Mouse (Mus musculus) thymus, postnatal 10 days (tissue): ENCODE measurements at regions not wholly inside any gene's neighbourhood (a gene's known extent, or its start where the extent isn't known, plus 50 kb on each side); places are given as distances from the start of the nearest gene placed in this dataset.
"Not testable (repeated sequence)": the region's sequence is repeated elsewhere in the genome, so short reads cannot be mapped to it uniquely, and the experiment has no call there.

Experiments
- DNase-seq, 2 experiments: peaks; one replicate each; pipeline ENCODE4 v3.0.0; 2021; ENCODE audit warnings: low spot score in 2 of 2

DNA sequence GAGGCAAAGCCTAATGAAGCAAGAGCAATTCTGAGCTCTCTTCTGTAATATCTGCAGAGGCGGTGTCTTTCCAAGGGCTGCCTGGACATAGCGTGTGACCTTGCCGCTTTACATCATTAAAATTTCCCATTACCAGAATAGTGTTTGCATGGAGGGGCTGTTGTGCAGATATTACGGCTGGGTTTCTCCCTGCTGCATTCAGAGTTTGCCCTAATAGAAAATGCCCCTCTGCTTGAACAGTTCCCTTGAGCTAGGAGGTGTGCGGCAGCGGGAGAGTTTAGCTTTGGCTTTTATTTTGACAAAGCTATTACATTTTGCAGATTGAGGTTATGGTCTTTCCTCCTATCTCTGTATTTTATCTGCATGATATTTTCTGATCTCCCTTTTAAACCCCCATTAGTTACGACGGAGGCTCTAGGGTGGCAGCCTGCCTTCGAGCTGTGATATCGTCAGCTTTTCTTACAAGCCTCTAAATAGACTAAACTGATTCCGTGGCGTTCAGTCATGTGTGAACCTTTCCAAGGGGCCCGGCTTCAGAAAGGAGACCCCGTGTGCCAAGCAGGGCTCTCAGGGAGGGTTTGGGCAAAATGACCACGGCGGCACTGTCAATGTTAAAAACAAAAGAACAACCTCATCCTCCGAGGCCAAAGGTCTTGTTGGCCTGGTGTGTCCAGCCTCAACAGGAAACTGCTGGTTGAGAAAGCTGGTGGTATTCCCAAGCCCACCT lies 182.2 kb upstream of the Pmfbp1 start:
- no peak for DNase-seq

DNA sequence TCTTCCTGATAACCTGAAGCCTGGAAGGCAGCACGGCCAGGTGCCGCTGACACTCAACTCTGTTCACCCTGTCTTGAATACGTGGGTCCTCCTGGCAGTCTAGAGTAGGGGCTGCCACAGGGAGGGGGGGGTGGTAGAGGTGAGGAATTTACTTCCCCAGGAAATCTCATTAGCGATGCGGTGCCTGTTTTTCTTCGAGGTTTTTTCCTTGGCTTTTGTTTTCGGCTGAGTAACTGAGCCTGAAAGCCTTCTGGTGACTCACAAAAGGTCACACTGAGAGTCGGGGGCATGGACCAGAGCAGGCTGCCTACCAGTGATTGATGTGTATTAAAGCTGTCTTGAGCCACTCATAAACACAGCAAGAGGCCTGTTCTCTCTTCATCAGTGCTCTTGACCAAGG lies 181.1 kb upstream of the Pmfbp1 start:
- DNase-seq = no peak

DNA sequence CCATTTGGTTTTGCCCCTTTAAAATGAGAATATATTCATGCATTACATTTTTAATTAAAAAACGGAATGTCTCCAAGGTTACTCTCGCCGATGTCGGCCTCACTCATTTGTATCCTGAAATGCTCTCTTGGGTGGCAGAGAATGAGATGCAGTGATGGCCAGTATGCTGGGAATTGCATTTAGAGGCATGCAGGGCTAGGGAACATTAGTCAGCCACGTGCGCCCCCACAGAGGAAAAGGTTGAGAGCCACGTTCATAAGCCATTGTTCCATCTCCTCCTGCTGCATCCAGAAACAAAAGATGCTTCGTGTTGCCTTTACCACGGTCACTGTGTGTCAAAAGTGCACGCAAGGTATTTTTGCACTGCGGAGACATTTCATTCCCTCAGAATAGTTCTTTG lies 172.9 kb upstream of the Pmfbp1 start:
- DNase-seq = no peak

DNA sequence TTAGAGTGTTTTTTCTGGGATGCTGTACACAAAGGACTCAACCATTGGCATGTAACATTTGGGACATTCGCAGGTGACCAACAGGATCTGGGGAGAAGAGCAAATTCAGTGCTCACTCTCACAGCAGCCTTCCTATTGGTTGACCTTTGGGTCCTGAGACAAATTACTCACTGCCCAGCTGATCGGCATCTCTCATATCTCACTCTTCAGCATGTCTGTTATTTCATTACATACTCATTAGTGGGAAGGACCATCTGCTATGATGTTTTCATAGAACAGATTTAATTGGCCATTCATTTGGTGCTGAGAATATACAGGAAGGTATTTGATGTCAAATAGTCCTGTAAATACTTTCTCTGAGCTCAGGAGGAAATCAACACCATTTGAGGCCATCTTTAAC lies 170.5 kb upstream of the Pmfbp1 start:
- DNase-seq = no peak

DNA sequence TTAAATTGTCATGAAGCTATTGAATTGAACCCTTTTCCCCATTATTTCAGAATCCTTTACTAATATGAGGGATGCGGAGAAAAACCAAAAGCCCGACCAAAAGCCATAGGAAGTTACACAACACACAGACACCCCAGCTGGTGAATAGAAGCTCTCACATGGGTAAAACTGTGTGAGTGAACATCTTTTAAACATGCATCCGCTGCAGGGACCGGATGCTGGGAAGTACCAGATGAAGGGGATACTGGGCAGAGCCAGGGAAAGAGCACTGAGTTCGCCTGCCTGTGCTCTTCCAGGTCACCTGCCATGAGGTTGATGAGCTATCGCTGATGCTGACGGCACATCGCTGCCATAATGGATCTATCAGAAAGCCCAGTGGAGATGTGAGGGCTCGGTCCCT lies 169.6 kb upstream of the Pmfbp1 start:
- no peak for DNase-seq

DNA sequence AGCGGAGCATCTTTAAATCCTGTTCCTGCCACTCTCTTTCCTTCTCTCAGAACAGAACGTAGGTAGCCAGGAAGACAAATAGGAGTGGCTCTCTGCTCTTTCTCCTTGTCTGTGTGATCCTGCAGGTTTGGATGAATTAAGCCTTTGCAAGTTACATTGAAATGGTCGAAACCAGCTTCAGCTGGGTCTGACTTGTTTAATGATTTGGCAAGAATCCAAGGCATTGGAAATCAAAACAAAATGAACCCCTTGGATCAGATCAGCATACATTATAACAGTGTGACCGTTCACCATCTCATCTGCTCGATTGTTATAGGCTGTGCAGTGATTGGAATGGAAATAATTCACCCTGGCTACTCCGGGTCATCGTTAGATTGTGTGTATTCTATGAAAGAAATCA lies 157.6 kb upstream of the Pmfbp1 start:
- no peak for DNase-seq

DNA sequence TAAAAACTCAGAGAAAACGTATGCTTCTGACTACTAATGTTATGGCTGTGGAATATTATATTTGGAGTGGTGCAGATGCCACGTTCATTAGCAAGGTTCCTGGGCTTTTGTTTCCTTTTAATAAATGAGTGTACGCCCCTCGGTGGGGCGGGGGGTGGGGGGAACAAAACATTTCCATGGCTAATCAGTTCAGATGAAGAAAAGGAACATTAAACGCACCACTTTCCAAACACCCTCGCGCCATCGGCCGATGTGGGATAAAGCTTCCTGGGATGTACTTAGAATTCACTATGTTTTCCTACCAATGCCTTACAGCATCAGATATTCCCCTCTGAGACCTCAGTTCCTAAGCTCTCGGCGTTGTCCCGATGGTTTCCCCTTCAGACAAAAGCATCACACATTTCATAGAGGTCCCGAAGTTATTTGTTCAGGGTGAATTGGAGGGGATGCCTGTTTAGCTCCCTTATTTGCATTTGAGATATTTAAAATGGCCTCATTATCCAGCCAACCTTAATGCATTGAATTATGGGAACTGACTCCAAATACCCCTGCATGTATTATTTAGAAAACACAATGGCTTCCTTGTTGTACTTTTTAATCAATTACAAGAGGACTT lies 155.5 kb upstream of the Pmfbp1 start:
- DNase-seq = no peak

DNA sequence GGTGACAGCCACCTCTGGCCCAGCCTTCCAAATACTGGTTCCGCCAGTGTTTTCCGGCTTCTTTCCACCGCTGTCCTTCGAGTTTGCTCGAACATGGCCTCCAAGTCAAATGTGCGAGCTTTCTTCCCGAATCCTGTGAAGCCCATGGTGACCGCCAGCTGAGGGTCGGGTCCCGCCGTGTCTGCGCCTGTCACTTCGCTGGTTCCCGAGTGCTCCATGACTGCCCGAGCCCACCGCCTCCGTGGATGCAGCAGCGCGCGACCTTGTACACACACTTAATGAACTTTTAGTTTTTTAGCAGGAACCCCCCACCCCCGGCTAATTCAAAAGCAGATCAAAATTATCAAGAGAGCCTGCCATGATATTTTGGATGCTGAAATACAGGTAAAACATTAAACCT lies 153.2 kb upstream of the Pmfbp1 start:
- not testable (repeated sequence) for DNase-seq

DNA sequence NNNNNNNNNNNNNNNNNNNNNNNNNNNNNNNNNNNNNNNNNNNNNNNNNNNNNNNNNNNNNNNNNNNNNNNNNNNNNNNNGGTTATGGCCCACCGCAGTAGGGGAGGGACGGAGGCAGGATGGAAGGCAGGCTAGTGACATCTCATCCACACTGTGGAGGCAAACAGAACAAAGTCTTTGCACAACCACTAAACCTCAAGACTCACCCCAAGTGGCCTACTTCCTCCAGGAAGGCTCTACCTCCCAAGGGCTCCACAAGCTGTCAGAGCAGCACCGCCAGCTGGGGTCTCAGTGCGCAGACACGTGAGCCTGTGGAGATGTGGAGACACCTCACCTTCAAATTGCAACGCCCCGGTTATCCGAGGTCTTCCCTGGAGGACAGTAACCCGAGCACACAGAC lies 138.7 kb upstream of the Pmfbp1 start:
- DNase-seq = no peak

DNA sequence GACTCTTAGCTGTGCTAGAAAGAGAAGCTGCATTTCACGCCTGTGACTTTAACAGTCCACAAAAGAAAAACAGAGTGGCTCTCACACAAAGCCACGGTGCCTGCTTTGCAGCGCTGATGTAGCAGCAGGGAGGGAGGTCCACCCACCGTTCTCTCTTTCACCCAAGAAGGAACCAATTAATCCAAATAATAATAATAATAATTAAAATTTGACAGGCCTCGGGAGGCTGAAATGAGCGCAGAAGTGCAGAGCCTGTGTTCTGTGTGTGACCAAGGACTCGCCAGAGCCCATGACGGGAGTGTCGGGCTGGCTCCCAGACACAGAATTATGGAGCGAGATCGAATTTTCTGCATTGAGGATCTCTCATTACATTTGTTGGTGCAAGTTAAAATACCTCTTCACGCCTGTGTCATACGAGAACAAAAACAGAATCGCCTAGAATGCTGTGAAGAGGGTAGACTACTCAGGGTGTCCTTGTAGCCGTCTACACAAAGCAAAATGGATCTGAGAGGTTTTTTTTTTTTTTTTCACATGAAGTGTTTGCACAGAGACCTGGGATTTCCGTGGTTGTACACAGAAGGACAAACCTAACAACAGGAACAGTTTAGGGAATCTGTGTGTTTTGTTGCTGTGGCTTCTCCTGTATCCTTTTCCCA lies 134.3 kb upstream of the Pmfbp1 start:
- no peak for DNase-seq

DNA sequence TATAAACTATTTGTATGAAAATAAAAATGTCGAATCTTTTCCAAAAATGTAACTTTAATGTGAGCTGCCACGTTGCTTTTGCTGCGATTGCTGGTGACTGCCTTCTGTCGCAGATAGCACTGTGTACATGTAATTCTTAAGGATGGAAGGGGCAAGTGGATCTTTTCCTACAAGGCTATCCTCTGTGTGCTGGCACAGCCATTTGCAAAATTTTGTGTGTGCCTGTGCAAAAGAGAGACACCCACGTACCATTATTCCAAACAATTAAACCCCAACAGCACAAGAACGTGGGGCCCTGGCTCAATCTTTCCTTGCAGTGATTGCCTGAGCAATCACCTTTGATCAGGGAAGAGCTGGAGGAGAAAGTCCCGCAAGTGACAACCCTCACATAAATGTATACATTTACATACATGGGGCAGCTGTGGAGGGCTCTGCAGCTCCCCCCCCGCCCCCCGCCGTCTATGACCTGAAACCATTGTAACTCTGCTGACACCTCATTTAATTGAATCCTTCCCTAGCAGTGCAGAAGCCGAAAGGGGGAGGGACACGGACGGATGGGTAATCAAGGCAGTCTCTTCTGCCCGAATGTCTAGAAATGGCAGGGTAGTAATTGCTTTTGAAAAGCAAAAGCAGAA lies 133.6 kb upstream of the Pmfbp1 start:
- DNase-seq = no peak

DNA sequence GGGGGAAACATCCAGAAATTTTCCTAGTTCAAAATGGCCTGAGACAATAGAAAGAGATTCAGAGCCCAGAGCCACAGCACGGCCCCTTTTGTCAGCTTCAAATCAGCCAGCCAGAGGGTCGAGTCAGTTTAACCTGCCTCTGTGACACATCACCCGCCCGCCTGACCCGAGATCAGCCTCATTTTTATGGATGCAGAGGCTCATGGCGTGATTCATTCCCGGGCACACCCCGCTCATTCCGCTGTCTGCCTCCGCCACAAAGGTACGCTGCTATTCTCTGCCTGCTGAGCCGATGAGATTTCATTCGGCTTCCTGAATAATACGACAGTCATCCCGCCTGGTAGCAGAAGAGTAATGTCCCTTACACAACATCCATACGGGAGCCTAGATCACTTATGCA lies 132.9 kb upstream of the Pmfbp1 start:
- no peak for DNase-seq

DNA sequence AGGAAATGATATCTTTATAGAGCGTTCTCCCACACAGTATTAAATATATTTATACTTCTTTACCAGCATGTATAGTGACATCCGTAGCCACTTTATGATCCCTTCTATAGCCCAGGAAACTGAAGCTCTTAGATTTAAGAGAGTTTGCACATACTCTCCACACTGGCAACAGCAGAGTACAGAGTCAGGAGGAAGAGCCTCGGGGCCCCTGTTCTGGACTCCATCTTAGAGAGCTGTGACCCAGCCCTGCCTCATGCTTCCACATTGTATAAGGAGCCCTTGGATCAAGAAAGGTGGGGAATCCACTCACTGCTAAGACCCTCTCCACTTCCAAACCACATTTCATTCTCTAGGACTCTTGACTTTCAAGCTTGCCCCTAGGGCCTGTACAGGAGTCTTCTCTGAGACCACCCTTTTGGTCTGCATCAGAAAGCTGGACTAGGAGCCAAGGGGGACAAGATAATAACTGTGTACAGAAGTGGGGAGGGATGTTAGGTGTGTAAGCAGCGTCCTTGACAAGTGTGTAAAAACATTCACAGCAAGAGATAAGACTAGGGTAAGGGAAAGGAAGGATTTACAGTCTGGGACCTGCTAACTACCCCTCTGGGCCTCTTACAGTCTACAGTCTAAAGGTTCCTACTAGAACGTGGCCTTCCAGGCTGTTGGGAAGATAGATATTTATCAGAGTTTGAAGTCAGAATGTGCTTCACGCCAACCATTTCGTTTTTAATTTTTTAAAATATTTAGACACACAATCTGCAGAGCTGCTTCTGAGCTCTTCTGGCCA lies 132.1 kb upstream of the Pmfbp1 start:
- DNase-seq = no peak

DNA sequence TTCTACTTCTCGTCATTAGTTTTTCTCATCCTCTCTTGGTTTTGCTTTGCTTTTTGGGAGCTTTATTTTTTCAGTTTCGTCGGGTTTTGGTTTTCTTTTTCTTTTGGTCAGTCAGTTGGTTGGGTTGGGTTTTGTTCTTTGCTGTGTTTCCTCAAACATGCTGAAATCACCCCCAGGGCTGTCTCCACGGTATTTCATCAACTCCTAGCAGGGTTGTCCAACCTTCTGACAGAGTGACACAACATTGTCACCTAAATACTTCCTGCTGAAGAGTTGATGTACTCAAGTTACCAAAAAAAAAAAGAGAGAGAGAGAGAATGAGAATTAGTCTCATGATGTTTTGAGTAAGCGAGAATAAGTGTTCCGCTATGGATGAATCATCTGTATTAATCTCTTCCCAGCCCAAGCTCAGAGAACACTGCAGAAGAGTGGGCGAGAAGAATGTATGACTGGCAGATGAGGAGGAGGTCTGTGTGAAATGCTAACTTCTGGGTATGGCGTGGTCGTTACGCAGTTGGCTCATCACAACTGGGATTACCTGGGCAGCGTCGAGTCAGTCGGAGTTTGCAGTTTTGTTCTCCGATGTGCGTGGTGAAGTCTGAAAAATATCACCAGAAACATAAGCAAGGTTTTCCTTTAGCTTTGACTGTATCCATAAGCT lies 130.5 kb upstream of the Pmfbp1 start:
- DNase-seq = no peak

DNA sequence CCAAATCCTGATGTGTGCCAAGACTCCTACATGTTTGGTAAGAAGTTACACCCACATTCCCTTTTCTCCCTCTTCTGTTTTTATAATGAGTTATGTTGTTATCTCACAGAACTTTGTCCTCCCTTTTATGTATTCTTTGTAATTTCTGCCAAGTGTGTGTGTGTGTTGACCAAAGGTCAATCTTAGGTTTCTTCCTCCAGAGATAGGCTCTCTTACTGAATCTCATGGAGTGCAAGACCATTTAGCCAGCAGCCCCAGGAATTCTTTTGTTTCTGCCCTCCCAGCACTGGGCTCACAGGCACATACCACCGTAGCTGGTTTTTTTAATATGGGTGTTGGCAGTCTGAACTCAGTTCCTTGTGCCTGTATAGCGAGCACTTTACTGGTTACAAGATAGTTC lies 119.8 kb upstream of the Pmfbp1 start:
- DNase-seq = no peak

DNA sequence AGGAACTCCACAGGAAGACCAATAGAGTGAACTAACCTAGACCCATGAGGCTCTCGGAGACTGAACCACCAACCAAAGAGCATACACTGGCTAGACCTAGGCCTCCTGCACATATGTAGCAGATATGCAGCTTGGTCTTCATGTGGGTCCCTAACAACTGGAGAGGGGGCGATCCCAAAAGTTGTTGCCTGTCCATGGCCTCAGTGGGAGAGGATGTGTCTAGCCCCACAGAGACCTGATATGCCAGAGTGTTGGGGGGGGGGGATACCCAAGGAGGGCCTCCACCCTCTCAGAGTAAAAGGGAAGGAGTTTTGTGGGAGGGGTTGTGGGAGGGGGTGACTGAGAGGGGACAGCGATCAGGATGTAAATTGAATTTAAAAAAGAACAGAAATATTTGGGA lies 108.9 kb upstream of the Pmfbp1 start:
- no peak for DNase-seq

DNA sequence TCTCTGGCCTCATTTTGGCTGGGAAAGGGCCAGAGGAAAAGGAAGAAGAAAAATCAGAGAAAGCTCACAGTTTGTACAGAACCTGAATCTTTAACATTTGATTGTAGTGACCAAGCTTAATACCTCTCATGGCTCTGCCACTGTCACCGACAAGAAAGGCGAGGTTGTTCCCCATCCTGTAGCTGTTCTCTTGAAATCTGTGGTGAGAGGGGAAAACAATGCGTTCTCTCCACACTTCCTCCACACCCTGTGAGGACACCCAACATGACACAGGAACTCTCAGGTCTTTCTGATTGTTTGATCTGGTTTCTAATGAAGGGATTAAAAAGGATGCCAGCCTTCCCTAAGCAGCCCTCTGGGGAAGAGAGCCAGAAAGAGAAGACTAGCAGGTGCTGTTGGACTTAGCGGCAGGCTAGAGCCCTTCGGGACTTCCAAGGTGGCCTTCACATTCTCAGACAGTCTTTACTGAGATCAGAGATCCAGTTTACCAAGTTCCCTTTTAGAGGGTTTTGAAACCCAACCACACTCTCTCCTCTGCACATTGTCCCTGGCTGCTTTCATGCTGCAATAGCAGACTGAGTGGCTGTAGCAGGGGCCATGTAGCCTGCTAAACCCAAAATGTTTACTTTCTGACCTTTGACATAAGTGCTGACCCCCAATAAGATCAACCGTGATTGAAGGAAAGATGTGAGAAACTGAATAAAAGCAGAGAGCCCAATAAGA lies 98.5 kb upstream of the Pmfbp1 start:
- DNase-seq = no peak

DNA sequence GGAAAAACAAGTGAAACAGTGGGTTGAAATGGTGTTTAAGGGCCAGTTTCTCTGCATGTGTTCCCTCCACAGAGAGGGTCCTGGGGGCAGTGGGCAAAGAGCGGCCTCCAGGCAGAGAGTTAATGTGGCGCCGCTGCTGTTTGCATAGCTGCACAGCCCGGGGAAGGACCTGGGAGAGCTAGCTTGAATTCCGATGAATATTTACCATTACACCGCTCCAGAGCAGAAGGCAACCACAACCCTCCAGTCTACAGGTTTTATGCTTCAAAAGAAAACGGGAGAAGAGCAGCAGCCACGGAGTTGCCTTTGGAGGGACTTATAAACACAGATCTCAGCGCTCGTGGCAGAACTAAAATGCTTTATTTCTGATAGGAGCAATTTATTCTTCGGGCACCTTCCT lies 94.2 kb upstream of the Pmfbp1 start:
- DNase-seq = no peak

DNA sequence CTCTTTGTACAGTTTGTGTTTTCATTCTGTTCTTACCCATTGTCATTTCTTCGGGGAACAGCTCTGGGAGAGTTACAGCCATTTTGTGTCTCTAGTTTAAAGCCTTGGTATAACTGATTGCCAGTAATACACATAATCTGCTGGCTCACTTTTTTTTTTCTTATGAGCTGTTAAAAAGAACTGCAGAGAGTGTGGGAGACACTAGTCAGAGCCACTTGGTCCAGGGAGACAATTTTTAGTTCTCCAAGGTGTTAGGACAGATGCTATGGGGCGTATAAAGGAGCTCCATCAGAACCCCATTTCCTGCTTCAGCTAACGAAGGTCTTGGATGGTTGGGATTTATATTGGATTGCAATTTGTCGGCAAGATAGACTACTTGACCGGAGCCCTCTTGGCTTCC lies 93.6 kb upstream of the Pmfbp1 start:
- no peak for DNase-seq

DNA sequence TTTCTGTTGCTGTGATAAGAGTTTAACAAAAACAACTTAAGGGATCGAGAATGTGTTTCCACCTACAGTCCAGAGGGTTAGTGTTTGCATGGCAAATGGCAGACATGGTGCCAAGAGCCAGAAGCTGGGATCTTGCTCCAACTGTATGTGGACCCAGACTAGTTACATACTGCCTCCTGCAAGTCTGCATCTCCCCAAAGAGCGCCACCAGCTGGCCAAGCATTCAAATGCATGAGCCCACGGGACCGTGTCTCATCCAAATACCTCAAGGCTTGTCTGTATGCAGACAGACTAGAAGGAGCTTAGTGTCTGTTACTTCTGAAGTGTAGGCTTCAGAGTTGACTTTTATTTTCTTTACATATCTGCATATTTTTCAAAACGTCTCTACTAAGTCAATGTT lies 85.9 kb upstream of the Pmfbp1 start:
- no peak for DNase-seq

DNA sequence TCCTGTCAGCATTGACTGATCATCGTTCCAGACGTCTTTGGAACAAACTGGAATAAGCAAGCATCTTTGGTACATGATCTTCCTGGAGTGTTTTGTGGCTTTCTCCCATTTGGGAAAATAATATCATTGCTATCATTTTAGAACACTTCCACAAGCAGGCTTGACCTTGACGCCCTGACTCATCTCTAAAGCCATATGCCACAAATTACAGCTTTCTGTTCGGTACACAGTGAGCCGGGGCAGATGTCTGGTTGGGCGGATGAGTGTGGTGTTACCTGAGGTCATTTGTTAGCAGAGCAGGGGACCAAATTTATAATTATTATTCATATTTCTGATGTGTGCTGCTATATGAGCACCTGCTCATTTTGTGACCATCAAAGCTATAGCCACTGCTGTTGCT lies 83.3 kb upstream of the Pmfbp1 start:
- no peak for DNase-seq
